8 mouse cellular contexts compared by ENCODE assay signal in genomic region chr11:69111865-69112264, GRCm38 (mm10). TPM values are rescaled to one million over a fixed set of nuclear protein-coding genes. Genes with fewer than 3 reads are reported as not detected.
A peak's percentile ranks its signal among the peaks of the same experiment; 100 is the strongest.
DNase-seq lines count a peak whose midpoint lies in the region; ATAC-seq and TF ChIP-seq lines count a peak whose summit lies in the region.
"Had no signal": no experiment of that assay in that cellular context is flagged by ENCODE, and none has a peak within 500 bp of the region (broad histone marks: within the 10 kb centered on the region; RNA-seq: fewer than 3 reads in every experiment).

No protein-coding gene starts in this region.

- H3K4me1 ChIP-seq in kidney, embryonic 14.5 days (ENCODE audit: control insufficient read depth, insufficient read depth, low read length), result no peaks in the 10 kb centered on the region
- H3K4me1 ChIP-seq in kidney, adult 2 months (ENCODE audit: control insufficient read depth, insufficient read depth, low read length), result no peaks in the 10 kb centered on the region
- 0 out of 2 replicates have a peak, but pooled peaks cover 3% of the 10 kb centered on the region for H3K4me1 ChIP-seq in embryonic facial prominence, embryonic 12.5 days
- H3K4me1 ChIP-seq in heart, postnatal 0 days (ENCODE audit: control insufficient read depth, insufficient read depth), result 0 out of 2 replicates have a peak, but pooled peaks cover 13% of the 10 kb centered on the region
- peaks cover 1% of the 10 kb centered on the region; the same call in 1 of the 2 replicates for H3K4me1 ChIP-seq in midbrain, embryonic 14.5 days (ENCODE audit: control insufficient read depth, insufficient read depth, low read length)

- H3K27ac ChIP-seq in kidney, embryonic 14.5 days (ENCODE audit: low read depth, low read length), result no peak overlapping the region
- no peak overlapping the region for H3K27ac ChIP-seq in kidney, adult 2 months (ENCODE audit: insufficient read depth, low read depth, low read length)
- H3K27ac ChIP-seq in embryonic facial prominence, embryonic 12.5 days, result no peak overlapping the region
- H3K27ac ChIP-seq in heart, postnatal 0 days (ENCODE audit: low read depth), result peak overlapping the region; percentile 41; the same call in 1 of the 2 replicates
- H3K27ac ChIP-seq in midbrain, embryonic 14.5 days (replicated peaks; ENCODE audit: low read depth, low read length), result no peak overlapping the region

- no peaks in the 10 kb centered on the region for H3K9me3 ChIP-seq in kidney, embryonic 14.5 days (ENCODE audit: control insufficient read depth, low read length)
- no peaks in the 10 kb centered on the region for H3K9me3 ChIP-seq in embryonic facial prominence, embryonic 12.5 days
- no peaks in the 10 kb centered on the region for H3K9me3 ChIP-seq in heart, postnatal 0 days (replicated peaks; ENCODE audit: control insufficient read depth, low read length)
- no peaks in the 10 kb centered on the region for H3K9me3 ChIP-seq in midbrain, embryonic 14.5 days (ENCODE audit: control insufficient read depth, low read length)

- H3K27me3 ChIP-seq in kidney, embryonic 14.5 days (ENCODE audit: control insufficient read depth, insufficient read depth, low read length), result peaks cover 4% of the 10 kb centered on the region; the same call in 1 of the 2 replicates
- H3K27me3 ChIP-seq in kidney, adult 2 months (replicated peaks; ENCODE audit: control insufficient read depth, insufficient read depth, low read length), result no peaks in the 10 kb centered on the region
- peaks cover 7% of the 10 kb centered on the region for H3K27me3 ChIP-seq in embryonic facial prominence, embryonic 12.5 days
- no peaks in the 10 kb centered on the region for H3K27me3 ChIP-seq in heart, postnatal 0 days (ENCODE audit: control insufficient read depth, insufficient read depth, low read length)
- H3K27me3 ChIP-seq in midbrain, embryonic 14.5 days (ENCODE audit: control insufficient read depth, insufficient read depth, low read length), result 0 out of 2 replicates have a peak, but pooled peaks cover 4% of the 10 kb centered on the region

- ATAC-seq in kidney, embryonic 14.5 days (ENCODE audit: low FRiP score, low TSS enrichment), result no peak
- ATAC-seq in embryonic facial prominence, embryonic 12.5 days (ENCODE audit: insufficient number of reproducible peaks, insufficient read depth, low FRiP score, low TSS enrichment), result no peak
- no peak for ATAC-seq in heart, postnatal 0 days (ENCODE audit: insufficient read depth, low read depth)
- no peak for ATAC-seq in midbrain, embryonic 14.5 days (ENCODE audit: low FRiP score, low TSS enrichment)

- 0 out of 2 replicates have a peak overlapping the region, but pooled peaks have one; percentile 58 for H3K4me3 ChIP-seq in kidney, embryonic 14.5 days (ENCODE audit: low read length)
- no peak overlapping the region for H3K4me3 ChIP-seq in kidney, adult 2 months (ENCODE audit: insufficient read depth, low read depth, low read length)
- no peak overlapping the region; the same call in 1 of the 2 replicates for H3K4me3 ChIP-seq in embryonic facial prominence, embryonic 12.5 days
- H3K4me3 ChIP-seq in heart, postnatal 0 days (ENCODE audit: low read depth, low read length), result no peak overlapping the region
- H3K4me3 ChIP-seq in midbrain, embryonic 14.5 days (replicated peaks; ENCODE audit: low read depth, low read length), result no peak overlapping the region

- H3K4me2 ChIP-seq in kidney, embryonic 14.5 days (replicated peaks; ENCODE audit: low read depth, low read length), result peak overlapping the region; percentile 16
- H3K4me2 ChIP-seq in embryonic facial prominence, embryonic 12.5 days (replicated peaks), result peak overlapping the region; percentile 51; the same call in 1 of the 2 replicates
- no peak overlapping the region for H3K4me2 ChIP-seq in heart, postnatal 0 days (ENCODE audit: low read depth, low read length)
- peak overlapping the region; percentile 58; the same call in 1 of the 2 replicates for H3K4me2 ChIP-seq in midbrain, embryonic 14.5 days (ENCODE audit: low read length)

- no peak for DNase-seq in kidney, adult 2 months
- DNase-seq in heart, postnatal 0 days (ENCODE audit: low spot score), result peak; percentile 60
- no peak for DNase-seq in midbrain, embryonic 14.5 days
- no peak for DNase-seq in urinary bladder, postnatal 25 days (ENCODE audit: low spot score)
- no peak for DNase-seq in thymus, postnatal 25 days

- no peak for TF ChIP-seq EP300 in heart, postnatal 0 days (IDR thresholded peaks at IDR 0.05; ENCODE audit: low read depth)

- H3K36me3 ChIP-seq in kidney, embryonic 14.5 days (ENCODE audit: control insufficient read depth, insufficient read depth, low read length), result peaks cover 24% of the 10 kb centered on the region; the same call in 1 of the 2 replicates
- H3K36me3 ChIP-seq in kidney, adult 2 months (ENCODE audit: control insufficient read depth, insufficient read depth, low read length), result peaks cover 12% of the 10 kb centered on the region
- peaks cover 26% of the 10 kb centered on the region for H3K36me3 ChIP-seq in embryonic facial prominence, embryonic 12.5 days
- peaks cover 32% of the 10 kb centered on the region for H3K36me3 ChIP-seq in heart, postnatal 0 days (replicated peaks; ENCODE audit: control insufficient read depth, insufficient read depth, low read length)
- H3K36me3 ChIP-seq in midbrain, embryonic 14.5 days (ENCODE audit: control insufficient read depth, insufficient read depth, low read length), result peaks cover 26% of the 10 kb centered on the region

- TF ChIP-seq POLR2A in kidney, adult 2 months (IDR thresholded peaks at IDR 0.05; ENCODE audit: low read depth, low read length), result no peak

- WGBS in kidney, embryonic 14.5 days, result 56% methylated on average over 4 of the region's 4 CpGs
- WGBS in kidney, adult 2 months, result 80% methylated on average over 4 of the region's 4 CpGs
- 66% methylated on average over 4 of the region's 4 CpGs for WGBS in embryonic facial prominence, embryonic 12.5 days
- 40% methylated on average over 4 of the region's 4 CpGs for WGBS in heart, postnatal 0 days
- 72% methylated on average over 4 of the region's 4 CpGs for WGBS in midbrain, embryonic 14.5 days

- 0 out of 2 replicates have a peak overlapping the region, but pooled peaks have one; percentile 38 for H3K9ac ChIP-seq in kidney, embryonic 14.5 days (ENCODE audit: low read depth, low read length)
- H3K9ac ChIP-seq in embryonic facial prominence, embryonic 12.5 days, result no peak overlapping the region
- H3K9ac ChIP-seq in heart, postnatal 0 days (replicated peaks; ENCODE audit: low read depth, low read length), result no peak overlapping the region
- no peak overlapping the region for H3K9ac ChIP-seq in midbrain, embryonic 14.5 days (replicated peaks; ENCODE audit: low read length)

- no peak for TF ChIP-seq CTCF in kidney, adult 2 months (conservative IDR thresholded peaks at IDR 0.05; ENCODE audit: insufficient read depth, insufficient read length, low read depth, low read length)
- no peak for TF ChIP-seq CTCF in heart, postnatal 0 days (IDR thresholded peaks at IDR 0.05; ENCODE audit: low read depth)

RNA-seq across cellular contexts. Expression of gene Hes7, which starts 8.3 kb away (rescaled TPM):
- 0.23 and 0.41 TPM in 2 replicates for polyA plus RNA-seq in kidney, embryonic 14.5 days (2014; fragmentation: Nextera tagmentation; extraction: Ambion mirVana)
- 0.18 and 0.19 TPM in 2 replicates for polyA plus RNA-seq in kidney, adult 2 months (2012; rRNA removed)
- polyA plus RNA-seq in embryonic facial prominence, embryonic 12.5 days (2016; fragmentation: Nextera tagmentation; extraction: Ambion mirVana), result 0.65 and 0.73 TPM in 2 replicates
- not detected in 2 replicates for total RNA-seq in heart, postnatal 0 days (2014; rRNA removed; ENCODE audit: low replicate concordance)
- polyA plus RNA-seq in heart, postnatal 0 days (2015; fragmentation: Nextera tagmentation; extraction: Ambion mirVana), result 0.26 and 0.29 TPM in 2 replicates
- polyA plus RNA-seq in midbrain, embryonic 14.5 days (2014; fragmentation: Nextera tagmentation; extraction: Ambion mirVana), result 0.26 and 0.78 TPM in 2 replicates

RNA-seq across cellular contexts. Expression of gene 9130213A22Rik, which starts 10.5 kb away (rescaled TPM):
- 0.11 and 0.43 TPM in 2 replicates for polyA plus RNA-seq in kidney, embryonic 14.5 days (2014; fragmentation: Nextera tagmentation; extraction: Ambion mirVana)
- 0.74 and 0.79 TPM in 2 replicates for polyA plus RNA-seq in kidney, adult 2 months (2012; rRNA removed)
- 0.14 and 0.40 TPM in 2 replicates for polyA plus RNA-seq in embryonic facial prominence, embryonic 12.5 days (2016; fragmentation: Nextera tagmentation; extraction: Ambion mirVana)
- total RNA-seq in heart, postnatal 0 days (2014; rRNA removed; ENCODE audit: low replicate concordance), result 0.66 TPM in 1 of 2 replicates, not detected in the other
- 0.30 and 0.49 TPM in 2 replicates for polyA plus RNA-seq in heart, postnatal 0 days (2015; fragmentation: Nextera tagmentation; extraction: Ambion mirVana)
- 0.22 and 0.23 TPM in 2 replicates for polyA plus RNA-seq in midbrain, embryonic 14.5 days (2014; fragmentation: Nextera tagmentation; extraction: Ambion mirVana)
- polyA plus RNA-seq: liver, embryonic 16.5 days had no signal

RNA-seq across cellular contexts. Expression of gene Aloxe3, which starts 13.8 kb away (rescaled TPM):
- polyA plus RNA-seq in kidney, embryonic 14.5 days (2014; fragmentation: Nextera tagmentation; extraction: Ambion mirVana), result 0.54 and 1.1 TPM in 2 replicates
- 0.39 and 0.48 TPM in 2 replicates for polyA plus RNA-seq in kidney, adult 2 months (2012; rRNA removed)
- 0.47 and 0.89 TPM in 2 replicates for polyA plus RNA-seq in embryonic facial prominence, embryonic 12.5 days (2016; fragmentation: Nextera tagmentation; extraction: Ambion mirVana)
- 0.58 TPM in 1 of 2 replicates, not detected in the other for total RNA-seq in heart, postnatal 0 days (2014; rRNA removed; ENCODE audit: low replicate concordance)
- 0.08 TPM in 1 of 2 replicates, not detected in the other for polyA plus RNA-seq in heart, postnatal 0 days (2015; fragmentation: Nextera tagmentation; extraction: Ambion mirVana)
- polyA plus RNA-seq in midbrain, embryonic 14.5 days (2014; fragmentation: Nextera tagmentation; extraction: Ambion mirVana), result 2.8 and 3.2 TPM in 2 replicates

RNA-seq across cellular contexts. Expression of gene Per1, which starts 16.8 kb away (rescaled TPM):
- 6.1 and 8.9 TPM in 2 replicates for polyA plus RNA-seq in kidney, embryonic 14.5 days (2014; fragmentation: Nextera tagmentation; extraction: Ambion mirVana)
- polyA plus RNA-seq in kidney, adult 2 months (2012; rRNA removed), result 13.5 and 14.7 TPM in 2 replicates
- 11.4 and 11.5 TPM in 2 replicates for polyA plus RNA-seq in embryonic facial prominence, embryonic 12.5 days (2016; fragmentation: Nextera tagmentation; extraction: Ambion mirVana)
- 76.8 and 93.5 TPM in 2 replicates for total RNA-seq in heart, postnatal 0 days (2014; rRNA removed; ENCODE audit: low replicate concordance)
- 8.1 and 9.7 TPM in 2 replicates for polyA plus RNA-seq in heart, postnatal 0 days (2015; fragmentation: Nextera tagmentation; extraction: Ambion mirVana)
- polyA plus RNA-seq in midbrain, embryonic 14.5 days (2014; fragmentation: Nextera tagmentation; extraction: Ambion mirVana), result 9.3 and 13.1 TPM in 2 replicates

RNA-seq across cellular contexts. Expression of gene Vamp2, which starts 23.6 kb away (rescaled TPM):
- polyA plus RNA-seq in kidney, embryonic 14.5 days (2014; fragmentation: Nextera tagmentation; extraction: Ambion mirVana), result 57.5 and 86.5 TPM in 2 replicates
- polyA plus RNA-seq in kidney, adult 2 months (2012; rRNA removed), result 102 and 106 TPM in 2 replicates
- polyA plus RNA-seq in embryonic facial prominence, embryonic 12.5 days (2016; fragmentation: Nextera tagmentation; extraction: Ambion mirVana), result 84.3 and 85.0 TPM in 2 replicates
- total RNA-seq in heart, postnatal 0 days (2014; rRNA removed; ENCODE audit: low replicate concordance), result 25.2 and 27.9 TPM in 2 replicates
- polyA plus RNA-seq in heart, postnatal 0 days (2015; fragmentation: Nextera tagmentation; extraction: Ambion mirVana), result 59.2 and 62.1 TPM in 2 replicates
- 258 and 260 TPM in 2 replicates for polyA plus RNA-seq in midbrain, embryonic 14.5 days (2014; fragmentation: Nextera tagmentation; extraction: Ambion mirVana)
